Mouse (Mus musculus): ENCODE measurements around the gene Neurl4. TPM values are rescaled to one million over a fixed set of nuclear protein-coding genes. Genes with fewer than 3 reads are reported as not detected.

Neurl4 gene
- polyA plus RNA-seq, 2 experiments: 15.0 to 74.6 TPM

DNA sequence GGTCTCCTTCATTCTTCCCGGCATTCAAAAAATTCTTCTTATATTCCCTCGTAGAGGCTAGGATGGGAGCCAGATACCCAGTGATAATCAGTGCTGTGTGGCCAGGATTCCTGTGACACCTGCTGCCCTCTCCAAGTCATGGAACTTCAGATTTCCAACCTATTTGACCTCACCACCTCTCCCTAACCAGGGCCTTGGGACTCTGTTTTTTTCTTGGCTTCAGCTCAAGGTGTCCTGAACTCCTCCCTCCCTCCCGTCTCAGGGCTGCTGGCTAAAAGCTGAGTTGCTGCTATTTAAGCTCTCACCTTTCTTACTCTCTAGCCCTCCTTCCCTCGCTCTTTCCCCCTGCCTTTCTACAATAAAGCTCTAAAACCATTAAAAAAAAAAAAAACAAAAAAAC is 1.0 kb upstream of the Neurl4 start:
- 19% methylated on average over 4 of the region's 4 CpGs for WGBS
- Histone ChIP-seq H3K4me2 (replicated peaks; ENCODE audit: low read depth, low read length, severe bottlenecking) (peak overlapping the region; percentile 75), H3K4me3 (replicated peaks; ENCODE audit: low read length) (peak overlapping the region; percentile 91), H3K9ac (ENCODE audit: low read depth, low read length, severe bottlenecking) (peak overlapping the region; percentile 95), H3K9me3 (ENCODE audit: control insufficient read depth, low read length) (no peaks in the 10 kb centered on the region), H3K27ac (replicated peaks; ENCODE audit: low read depth, low read length) (0 out of 2 replicates have a peak overlapping the region, but pooled peaks have one; percentile 98), H3K4me1 (ENCODE audit: control insufficient read depth, insufficient read depth, low read length) (peaks cover 12% of the 10 kb centered on the region), H3K36me3 (ENCODE audit: control insufficient read depth, insufficient read depth, low read length) (peaks cover 18% of the 10 kb centered on the region), H3K27me3 (ENCODE audit: control insufficient read depth, insufficient read depth, low read length) (no peaks in the 10 kb centered on the region)
- no peak for TF ChIP-seq POLR2A (IDR thresholded peaks at IDR 0.05; ENCODE audit: borderline replicate concordance, extremely low read depth, insufficient read depth, insufficient read length)
- ATAC-seq (ENCODE audit: low FRiP score, low read depth): no peak
- DNase-seq (ENCODE audit: low spot score): no peak

GRCm38 (mm10) chr11:69901406-69901846 is 554 bp downstream of the Neurl4 start:
- H3K27me3 ChIP-seq (ENCODE audit: control insufficient read depth, insufficient read depth, low read length): no peaks in the 10 kb centered on the region
- H3K4me3 ChIP-seq (replicated peaks; ENCODE audit: low read length): peak overlapping the region; percentile 91
- H3K36me3 ChIP-seq (ENCODE audit: control insufficient read depth, insufficient read depth, low read length): peaks cover 33% of the 10 kb centered on the region
- ATAC-seq (ENCODE audit: low FRiP score, low read depth) (peak; percentile 78), DNase-seq (ENCODE audit: low spot score) (peak; percentile 98)
- H3K9ac ChIP-seq (ENCODE audit: low read depth, low read length, severe bottlenecking): peak overlapping the region; percentile 95
- peaks cover 12% of the 10 kb centered on the region for H3K4me1 ChIP-seq (ENCODE audit: control insufficient read depth, insufficient read depth, low read length)
- H3K27ac ChIP-seq (replicated peaks; ENCODE audit: low read depth, low read length): peak overlapping the region; percentile 98
- WGBS: under 1% methylated on average over 42 of the region's 42 CpGs
- no peaks in the 10 kb centered on the region for H3K9me3 ChIP-seq (ENCODE audit: control insufficient read depth, low read length)
- no peak; the same call in 1 of the 2 replicates for TF ChIP-seq POLR2A (IDR thresholded peaks at IDR 0.05; ENCODE audit: borderline replicate concordance, extremely low read depth, insufficient read depth, insufficient read length)
- H3K4me2 ChIP-seq (replicated peaks; ENCODE audit: low read depth, low read length, severe bottlenecking): peak overlapping the region; percentile 75

DNA sequence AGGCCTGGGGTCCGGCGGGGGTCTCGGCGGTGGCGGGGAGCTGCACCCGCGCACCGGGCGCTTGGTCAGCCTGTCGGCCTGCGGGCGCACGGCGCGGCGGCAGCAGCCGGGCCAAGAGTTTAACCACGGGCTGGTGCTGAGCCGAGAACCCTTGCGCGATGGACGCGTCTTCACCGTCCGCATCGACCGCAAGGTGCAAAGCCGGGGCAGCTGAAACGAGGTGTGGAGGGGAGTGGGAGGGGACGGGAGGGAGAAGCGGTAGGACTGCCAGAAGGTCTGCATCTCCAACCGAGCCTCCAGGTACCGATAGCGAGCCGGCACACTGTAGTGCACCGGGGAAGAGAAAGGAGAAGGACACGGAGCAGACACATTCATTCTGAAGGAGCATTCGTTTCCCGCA is 1.1 kb downstream of the Neurl4 start:
- WGBS: under 1% methylated on average over 39 of the region's 39 CpGs
- Histone ChIP-seq H3K9me3 (ENCODE audit: control insufficient read depth, low read length) (no peaks in the 10 kb centered on the region), H3K4me1 (ENCODE audit: control insufficient read depth, insufficient read depth, low read length) (peaks cover 12% of the 10 kb centered on the region), H3K27ac (replicated peaks; ENCODE audit: low read depth, low read length) (peak overlapping the region; percentile 98), H3K36me3 (ENCODE audit: control insufficient read depth, insufficient read depth, low read length) (peaks cover 39% of the 10 kb centered on the region), H3K4me3 (replicated peaks; ENCODE audit: low read length) (peak overlapping the region; percentile 91), H3K4me2 (replicated peaks; ENCODE audit: low read depth, low read length, severe bottlenecking) (peak overlapping the region; percentile 75), H3K27me3 (ENCODE audit: control insufficient read depth, insufficient read depth, low read length) (no peaks in the 10 kb centered on the region), H3K9ac (ENCODE audit: low read depth, low read length, severe bottlenecking) (peak overlapping the region; percentile 95)
- ATAC-seq (ENCODE audit: low FRiP score, low read depth) (no peak; the same call in 1 of the 2 replicates), DNase-seq (ENCODE audit: low spot score) (no peak)
- TF ChIP-seq POLR2A (IDR thresholded peaks at IDR 0.05; ENCODE audit: borderline replicate concordance, extremely low read depth, insufficient read depth, insufficient read length): no peak

DNA sequence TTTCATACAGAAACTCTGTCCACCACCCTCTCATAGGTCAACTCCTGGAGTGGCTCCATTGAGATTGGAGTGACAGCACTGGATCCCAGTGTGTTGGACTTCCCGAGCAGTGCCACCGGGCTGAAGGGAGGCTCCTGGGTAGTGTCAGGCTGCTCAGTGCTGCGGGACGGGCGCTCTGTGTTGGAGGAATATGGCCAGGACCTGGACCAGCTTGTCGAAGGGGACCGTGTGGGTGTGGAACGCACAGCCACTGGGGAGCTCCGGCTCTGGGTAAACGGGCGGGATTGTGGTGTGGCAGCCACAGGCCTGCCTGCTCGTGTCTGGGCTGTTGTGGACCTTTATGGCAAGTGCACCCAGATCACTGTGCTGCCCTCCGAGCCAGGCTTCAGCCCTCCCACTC is 2.1 kb downstream of the Neurl4 start:
- Histone ChIP-seq H3K27me3 (ENCODE audit: control insufficient read depth, insufficient read depth, low read length) (no peaks in the 10 kb centered on the region), H3K9ac (ENCODE audit: low read depth, low read length, severe bottlenecking) (peak overlapping the region; percentile 95; the same call in 1 of the 2 replicates), H3K4me3 (replicated peaks; ENCODE audit: low read length) (peak overlapping the region; percentile 91), H3K36me3 (ENCODE audit: control insufficient read depth, insufficient read depth, low read length) (peaks cover 48% of the 10 kb centered on the region), H3K4me1 (ENCODE audit: control insufficient read depth, insufficient read depth, low read length) (peaks cover 12% of the 10 kb centered on the region), H3K4me2 (replicated peaks; ENCODE audit: low read depth, low read length, severe bottlenecking) (peak overlapping the region; percentile 75), H3K9me3 (ENCODE audit: control insufficient read depth, low read length) (no peaks in the 10 kb centered on the region), H3K27ac (replicated peaks; ENCODE audit: low read depth, low read length) (no peak overlapping the region)
- no peak for TF ChIP-seq POLR2A (IDR thresholded peaks at IDR 0.05; ENCODE audit: borderline replicate concordance, extremely low read depth, insufficient read depth, insufficient read length)
- no peak for ATAC-seq (ENCODE audit: low FRiP score, low read depth)
- WGBS: 88% methylated on average over 13 of the region's 13 CpGs
- DNase-seq (ENCODE audit: low spot score): no peak

GRCm38 (mm10) chr11:69904311-69904710 is 3.4 kb downstream of the Neurl4 start:
- H3K4me3 ChIP-seq (replicated peaks; ENCODE audit: low read length): no peak overlapping the region
- WGBS: 98% methylated on average over 9 of the region's 9 CpGs
- H3K9me3 ChIP-seq (ENCODE audit: control insufficient read depth, low read length): no peaks in the 10 kb centered on the region
- DNase-seq (ENCODE audit: low spot score) (no peak), ATAC-seq (ENCODE audit: low FRiP score, low read depth) (no peak)
- no peak overlapping the region for H3K4me2 ChIP-seq (replicated peaks; ENCODE audit: low read depth, low read length, severe bottlenecking)
- peaks cover 62% of the 10 kb centered on the region for H3K36me3 ChIP-seq (ENCODE audit: control insufficient read depth, insufficient read depth, low read length)
- no peak for TF ChIP-seq POLR2A (IDR thresholded peaks at IDR 0.05; ENCODE audit: borderline replicate concordance, extremely low read depth, insufficient read depth, insufficient read length)
- H3K27me3 ChIP-seq (ENCODE audit: control insufficient read depth, insufficient read depth, low read length): no peaks in the 10 kb centered on the region
- no peak overlapping the region for H3K9ac ChIP-seq (ENCODE audit: low read depth, low read length, severe bottlenecking)
- peaks cover 12% of the 10 kb centered on the region for H3K4me1 ChIP-seq (ENCODE audit: control insufficient read depth, insufficient read depth, low read length)
- no peak overlapping the region for H3K27ac ChIP-seq (replicated peaks; ENCODE audit: low read depth, low read length)
